Mouse (Mus musculus) cerebellum, postnatal 14 days (tissue): Measurements from ENCODE around the gene Fam84a.
A peak's percentile ranks its signal among the peaks of the same experiment; 100 is the strongest.

Source experiments
- DNase-seq, 2 experiments: peaks; one replicate each; pipeline ENCODE4 v3.0.0; 2021; ENCODE audit warnings: mixed read lengths in 2 of 2

Gene Fam84a

DNA sequence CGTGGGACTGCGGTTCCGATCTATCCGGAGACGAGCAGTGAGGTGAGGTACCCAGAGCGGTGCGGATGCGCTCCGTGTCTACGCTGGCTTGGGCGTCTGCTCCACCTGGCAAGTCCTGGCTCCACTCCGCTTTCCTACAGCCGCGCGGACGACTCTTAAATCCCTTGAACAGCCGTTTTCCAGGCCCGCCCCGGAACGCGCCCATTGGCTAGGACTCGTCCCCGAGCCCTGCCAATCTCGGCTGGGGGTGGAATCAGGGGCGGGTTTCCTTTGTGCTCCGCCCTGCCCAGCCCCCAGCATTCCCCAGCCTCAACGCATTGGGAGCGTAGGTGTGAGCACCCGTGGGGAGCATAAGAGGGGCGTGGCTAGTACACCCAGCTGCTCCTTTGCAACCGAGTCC lies at the start of gene Fam84a:
TSS of gene Fam84a (minus strand) at position 134 of the 400 bp plus-strand sequence.
- DNase-seq, result peak; percentile 98

DNA sequence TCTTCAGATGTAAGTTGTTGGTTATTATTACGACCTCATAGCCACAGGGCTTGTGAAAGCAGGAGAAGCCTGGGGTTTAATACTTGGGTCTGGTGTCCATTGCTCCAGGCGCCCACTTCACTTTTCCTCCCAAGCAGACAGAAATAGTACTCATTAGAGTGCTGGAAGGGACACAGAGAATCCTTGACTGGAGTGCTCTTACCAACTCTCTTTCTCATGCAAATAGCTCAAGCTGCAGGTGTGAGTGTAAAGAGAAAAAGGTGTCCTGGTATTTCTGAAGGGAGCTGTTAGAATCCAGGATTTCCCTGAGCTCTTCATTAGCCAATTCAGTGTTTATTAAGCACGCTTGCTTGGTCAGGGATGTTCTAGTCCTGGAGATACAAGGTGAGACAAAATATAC lies 43.6 kb upstream of the Fam84a start:
- DNase-seq, result no peak

DNA sequence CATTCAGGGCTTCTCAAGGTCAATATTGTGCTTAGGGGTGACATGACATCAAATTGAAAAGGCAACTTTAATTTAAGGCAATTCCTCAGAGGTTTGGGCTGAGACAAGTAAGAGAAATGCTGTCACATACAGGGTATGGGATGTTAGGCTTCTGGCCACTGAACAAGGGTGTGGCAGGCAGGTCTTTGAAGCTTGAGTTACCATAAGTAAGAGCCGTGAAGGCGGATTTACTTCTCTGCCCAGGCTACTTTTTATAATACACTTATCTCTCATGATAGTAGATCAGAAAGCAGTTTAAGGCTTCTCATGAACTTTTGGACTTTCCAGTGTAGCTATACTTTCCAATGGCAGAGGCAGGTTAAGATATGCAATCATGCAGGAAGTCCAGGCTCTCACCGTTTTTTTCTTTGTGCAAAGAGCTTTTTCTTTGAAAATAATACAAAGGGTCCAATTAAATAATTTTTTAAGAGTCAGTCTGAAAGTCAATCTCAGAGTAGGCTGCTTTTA lies 34.9 kb upstream of the Fam84a start:
- no peak for DNase-seq

DNA sequence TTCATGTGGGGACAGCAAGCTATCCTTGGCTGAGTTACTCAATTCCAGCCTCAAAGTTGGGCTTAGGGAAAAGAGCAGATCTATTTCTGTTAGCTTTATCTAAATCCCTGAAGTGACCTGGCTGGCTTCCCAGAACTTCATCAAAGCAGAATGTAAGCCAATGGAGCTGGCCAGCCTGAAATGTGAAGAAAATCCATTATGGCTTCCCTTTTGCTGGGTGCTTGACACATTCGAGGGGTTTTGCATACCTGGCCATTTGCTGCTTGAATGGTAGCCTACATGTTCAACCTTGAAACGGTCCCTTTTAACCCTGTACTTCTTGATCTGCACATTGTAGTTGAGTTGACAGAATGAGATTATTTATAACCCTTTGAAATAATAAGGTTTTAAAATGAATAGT lies 13.9 kb upstream of the Fam84a start:
- DNase-seq, result peak; percentile 79 to 83

DNA sequence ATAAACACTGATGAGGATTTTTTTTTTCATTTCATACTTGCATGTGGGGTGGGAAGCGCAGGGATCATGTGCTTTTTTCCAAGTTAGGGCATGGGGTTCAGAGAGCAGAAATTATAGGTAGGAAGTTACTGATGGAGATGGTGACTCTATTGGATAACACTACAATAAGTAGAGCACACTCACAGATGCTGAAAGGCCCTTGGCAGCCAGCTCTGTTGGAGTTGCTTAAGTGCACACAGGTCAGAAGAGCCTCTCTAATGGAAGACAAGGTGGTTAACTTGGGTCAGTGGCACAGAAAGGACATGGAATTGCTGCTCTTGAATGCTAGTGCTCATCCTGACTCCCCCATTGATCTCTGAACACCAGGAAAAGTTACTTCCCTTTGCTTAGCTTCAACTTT lies 13.1 kb upstream of the Fam84a start:
- no peak for DNase-seq

DNA sequence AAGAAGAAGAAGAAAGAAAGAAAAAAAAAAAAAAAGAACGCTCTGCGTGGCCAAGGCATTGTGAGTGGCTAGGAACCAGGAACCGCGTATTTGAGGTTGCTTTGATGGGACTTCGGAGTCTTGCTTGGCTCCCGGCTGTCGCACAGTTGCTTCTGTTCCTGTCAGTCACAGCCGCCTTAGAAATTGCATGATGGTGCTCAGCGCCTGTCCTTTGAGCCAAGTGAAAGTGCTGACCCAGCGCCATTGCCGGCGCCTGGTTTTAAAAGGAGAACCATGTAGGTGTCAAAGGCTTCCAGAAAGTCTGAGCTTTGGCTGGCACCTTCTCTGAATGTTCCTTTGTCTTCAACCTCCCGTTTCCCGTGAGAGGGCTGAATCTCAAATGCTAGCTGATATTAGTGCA lies 572 bp upstream of the Fam84a start:
- DNase-seq, result peak; percentile 51 to 63

DNA sequence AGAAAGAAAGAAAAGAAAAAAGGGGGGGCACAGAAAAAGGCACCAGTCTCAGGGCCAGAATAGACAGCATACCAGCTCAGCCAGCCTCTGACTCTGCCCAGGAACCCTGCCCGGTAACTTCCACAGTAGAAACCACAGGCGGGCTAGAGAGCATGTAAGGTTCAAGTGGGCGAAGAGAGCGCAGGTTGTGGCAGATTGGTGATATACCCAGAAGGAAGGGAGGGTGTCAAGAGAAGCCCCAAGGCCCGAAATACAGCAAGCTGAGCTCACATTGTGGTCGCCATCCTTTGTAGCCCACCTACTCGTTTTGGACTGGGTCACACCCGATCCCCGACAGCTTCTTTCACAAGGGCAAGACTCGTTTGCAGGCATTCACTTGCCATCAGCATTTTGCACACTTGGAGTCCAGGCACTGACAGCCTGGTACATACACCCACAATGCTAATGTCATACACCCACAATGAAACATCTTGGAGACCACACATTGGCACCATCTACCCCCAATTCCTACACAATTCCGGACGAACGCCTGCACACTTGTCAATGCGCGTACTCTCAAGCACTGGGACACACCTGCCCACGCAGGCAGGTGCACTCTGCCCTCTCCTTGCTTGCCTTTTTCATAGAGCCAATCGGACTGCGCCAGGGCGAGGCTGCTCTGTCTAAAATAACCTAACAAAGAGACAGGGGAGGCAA lies 770 bp downstream of the Fam84a start:
- DNase-seq, result peak; percentile 44 to 56

DNA sequence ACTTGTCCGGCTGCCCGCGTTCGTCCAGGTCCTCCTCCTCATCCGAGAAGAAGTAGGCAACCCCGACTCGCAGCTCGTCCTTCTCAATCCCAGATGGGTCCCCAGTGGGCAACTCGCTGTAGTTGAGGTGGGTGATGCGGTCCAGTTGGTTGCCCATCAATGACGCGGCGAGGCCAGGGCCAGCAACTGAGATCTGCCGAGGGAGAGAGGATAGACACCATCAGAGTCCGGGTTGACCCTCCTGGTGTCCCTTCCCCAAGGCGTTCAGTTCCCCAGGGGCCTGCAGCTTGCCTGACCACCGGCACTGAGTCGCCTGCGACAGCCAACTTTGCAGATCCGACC lies 1.3 kb downstream of the Fam84a start:
- peak; percentile 54 to 63 for DNase-seq

DNA sequence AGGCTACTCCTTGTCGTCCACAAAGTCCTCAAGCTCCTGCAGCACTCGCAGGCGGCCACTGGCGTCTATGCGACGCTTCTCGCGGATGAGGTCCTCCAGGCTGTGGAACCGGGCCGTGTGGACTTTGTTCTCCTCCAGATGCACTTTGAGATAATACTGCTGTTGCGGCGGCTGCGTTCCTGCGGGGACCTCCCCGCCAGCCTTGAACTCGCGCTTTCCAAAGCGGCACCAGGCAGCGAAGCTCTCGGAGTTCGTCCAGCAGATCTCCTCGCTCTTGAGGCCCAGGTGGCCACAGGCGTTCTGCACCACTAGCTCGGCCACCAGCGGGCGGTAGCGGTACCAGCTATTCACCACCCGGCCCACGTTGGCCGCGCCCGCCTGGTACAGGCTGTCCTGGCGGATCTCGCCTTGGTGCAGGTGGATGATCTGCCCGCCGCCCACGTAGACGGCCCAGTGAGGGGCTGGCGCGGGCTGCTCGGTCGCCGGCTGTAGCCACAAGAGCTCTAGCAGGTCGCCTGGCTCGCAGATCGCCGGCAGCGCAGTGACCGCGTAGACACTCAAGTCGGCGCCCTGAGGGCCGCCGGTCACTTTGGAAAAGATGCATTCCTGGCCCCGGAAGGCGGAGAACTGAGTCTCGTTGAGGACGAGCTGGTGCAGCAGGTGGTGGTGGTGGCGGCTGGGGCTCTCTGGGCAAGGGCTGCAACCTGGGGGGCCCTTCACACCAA lies 1.8 kb downstream of the Fam84a start:
- peak; percentile 89 to 91 for DNase-seq

DNA sequence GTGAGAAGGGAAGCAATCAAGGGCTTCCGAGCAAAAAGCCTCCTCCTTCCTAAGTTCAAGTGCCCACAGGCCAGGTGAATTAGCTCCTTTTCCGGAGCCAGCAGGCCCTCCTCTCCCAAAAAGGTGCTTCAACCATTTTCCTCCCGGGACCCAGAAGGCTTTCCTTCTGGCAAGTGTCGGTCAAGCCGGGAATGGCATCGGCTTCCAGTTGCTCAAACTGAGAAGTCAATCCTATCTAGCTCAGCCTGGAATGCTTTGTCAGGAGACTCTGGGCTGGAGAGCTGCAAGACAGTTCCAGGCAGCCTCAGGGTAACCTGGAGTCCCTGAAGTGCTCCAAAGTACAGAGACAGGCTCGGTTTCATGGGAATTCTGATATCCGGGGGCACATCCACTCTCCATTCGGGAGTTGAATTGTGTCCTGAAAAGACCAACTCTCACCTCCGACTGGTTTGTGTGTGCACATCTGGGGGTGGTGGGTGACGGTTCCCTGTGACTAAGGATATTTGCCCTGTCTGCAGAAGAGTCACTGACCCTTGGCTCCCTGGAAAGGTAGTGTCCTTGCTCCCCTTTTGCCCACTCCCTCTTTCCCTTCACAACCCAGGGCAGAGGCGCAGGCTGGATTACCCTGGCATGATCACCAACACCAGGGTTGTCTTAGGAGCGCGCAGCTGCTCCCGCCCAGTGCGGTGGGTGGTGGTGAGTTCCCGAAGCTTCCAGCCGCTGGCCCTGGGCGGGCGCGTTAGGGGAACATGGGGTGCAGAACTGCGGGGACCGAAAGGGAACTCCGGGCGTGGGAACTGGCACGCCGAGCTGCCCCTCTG lies 2.6 kb downstream of the Fam84a start:
- DNase-seq, result peak; percentile 18 to 37

DNA sequence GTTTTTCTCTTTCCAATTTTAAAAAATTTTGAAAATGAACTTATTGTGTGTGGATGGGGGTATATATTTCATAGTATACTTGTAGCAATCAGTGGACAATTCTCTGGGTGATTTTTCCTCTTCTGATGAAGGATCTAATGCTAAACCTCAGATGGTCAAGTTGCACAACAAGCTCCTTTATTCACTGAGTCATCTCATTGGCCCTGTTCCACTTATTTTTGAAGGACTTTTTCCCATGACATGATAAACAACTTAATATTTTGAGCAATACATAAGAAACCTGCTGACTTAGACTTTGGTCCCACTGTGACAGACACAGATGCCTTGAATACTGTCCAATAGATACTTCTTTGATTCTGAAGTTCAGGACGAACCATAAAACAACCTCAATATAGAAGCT lies 14.8 kb downstream of the Fam84a start:
- no peak for DNase-seq

DNA sequence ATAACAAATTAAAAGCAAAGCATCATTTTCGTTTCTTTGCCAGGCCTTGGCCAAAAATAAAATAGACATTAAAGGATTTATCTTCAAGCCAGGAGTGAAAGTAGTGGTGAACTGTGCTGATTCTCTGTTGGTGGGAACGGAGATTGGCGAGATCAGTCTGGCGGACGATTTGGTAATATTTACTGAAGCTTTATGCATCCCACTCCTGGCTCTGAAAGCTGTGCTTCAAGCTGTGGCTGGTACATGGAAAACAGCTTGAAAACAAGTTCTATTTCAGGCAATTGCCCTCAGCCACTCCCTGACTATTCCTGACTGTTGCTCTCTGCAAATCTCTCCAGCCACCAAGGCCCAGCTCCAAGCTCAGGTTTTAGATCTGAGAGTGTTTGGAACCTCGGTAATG lies 37.1 kb downstream of the Fam84a start:
- peak; percentile 40 to 67 for DNase-seq

DNA sequence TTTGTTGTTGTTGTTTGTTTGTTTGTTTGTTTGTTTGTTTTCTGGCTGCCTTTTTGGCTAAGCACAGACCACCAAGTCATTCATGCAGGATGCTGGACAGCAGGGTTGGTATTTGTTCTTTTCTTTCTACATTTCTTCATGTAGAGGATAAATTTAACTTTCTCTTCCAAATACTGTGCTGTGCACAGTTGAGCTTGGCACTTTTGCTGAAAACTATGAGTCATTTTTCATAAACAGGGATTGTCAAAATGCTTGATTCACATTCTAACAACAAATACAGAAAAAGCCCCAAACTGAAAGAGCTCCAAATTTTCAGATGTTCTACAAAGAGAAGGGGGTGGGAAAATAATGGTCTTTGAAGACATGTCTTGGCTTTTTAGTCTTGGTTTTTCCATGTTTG lies 54.9 kb downstream of the Fam84a start:
- DNase-seq, result no peak
